Mouse (Mus musculus): Measurements from ENCODE around the gene Mon1b. TPM values are rescaled to one million over a fixed set of nuclear protein-coding genes. Genes with fewer than 3 reads are reported as not detected.

Gene Mon1b
- total and polyA plus RNA-seq, 2 experiments from 2014 or later: 10.4 to 23.7 TPM

DNA sequence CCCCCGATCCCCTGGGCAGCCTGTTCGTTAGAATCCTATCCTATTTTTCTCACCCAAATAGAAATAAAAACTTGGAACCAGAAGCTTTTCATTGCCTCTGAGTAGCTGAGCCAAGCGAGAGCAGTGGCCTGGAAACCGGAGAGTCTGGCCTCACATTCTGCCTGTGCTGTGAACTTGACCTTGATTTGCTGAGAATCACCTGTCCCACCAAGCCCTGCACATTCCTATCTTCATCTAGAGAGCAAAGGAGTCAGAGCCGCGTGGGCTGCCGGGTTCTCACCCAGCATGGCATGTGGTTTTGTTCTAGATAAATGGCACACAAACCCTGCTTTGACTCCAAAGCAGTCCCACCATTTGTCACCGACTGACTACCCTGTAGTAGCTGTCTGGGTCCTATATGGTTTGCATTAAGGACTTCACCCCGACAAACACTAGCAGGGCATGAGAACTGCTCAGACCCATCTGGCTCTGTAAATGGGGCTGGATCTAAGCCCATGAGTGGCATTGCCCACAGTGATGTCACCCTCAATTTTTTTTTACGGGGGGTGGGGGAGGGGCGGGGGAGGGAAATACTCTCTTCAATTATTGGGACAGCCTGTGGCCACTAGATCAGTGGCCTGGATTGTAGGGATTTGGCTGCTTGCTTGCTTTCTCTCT is 37.3 kb downstream of the Mon1b start:
- 36% methylated on average over 11 of the region's 11 CpGs for WGBS
- ATAC-seq (peak; percentile 34; the same call in 1 of the 2 replicates), DNase-seq (peak; percentile 30)
- Histone ChIP-seq H3K4me2 (ENCODE audit: low read depth) (no peak overlapping the region), H3K9me3 (ENCODE audit: low read length) (no peaks in the 10 kb centered on the region), H3K36me3 (ENCODE audit: insufficient read depth) (no peaks in the 10 kb centered on the region), H3K9ac (no peak overlapping the region), H3K4me1 (ENCODE audit: insufficient read depth) (no peaks in the 10 kb centered on the region), H3K4me3 (ENCODE audit: low read depth, low read length) (no peak overlapping the region), H3K27me3 (ENCODE audit: insufficient read depth, low read length) (no peaks in the 10 kb centered on the region), H3K27ac (ENCODE audit: low read depth, low read length) (no peak overlapping the region)
- no peak for TF ChIP-seq CTCF (IDR thresholded peaks at IDR 0.05; ENCODE audit: low read depth)

DNA sequence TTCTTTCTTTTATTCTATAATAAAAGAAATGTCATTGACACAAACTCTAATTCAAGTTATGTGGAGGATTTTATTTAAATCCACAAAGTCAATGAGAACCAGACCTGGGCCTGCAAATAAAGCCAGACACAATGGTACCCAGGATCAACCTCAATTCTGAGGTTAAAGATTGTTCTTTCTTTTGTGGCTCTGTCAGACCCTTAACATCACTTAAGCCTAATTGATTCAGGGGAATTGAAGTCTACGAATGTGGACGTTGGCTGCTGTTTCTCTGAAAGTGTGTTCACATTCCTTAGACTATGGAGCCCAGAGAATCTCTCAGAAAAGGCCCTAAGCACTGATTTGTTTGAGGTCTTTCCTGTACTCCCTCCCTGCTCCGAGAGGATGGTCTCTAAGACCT is 37.9 kb downstream of the Mon1b start:
- H3K27me3 ChIP-seq (ENCODE audit: insufficient read depth, low read length): no peaks in the 10 kb centered on the region
- WGBS: 20% methylated on average over 3 of the region's 3 CpGs

DNA sequence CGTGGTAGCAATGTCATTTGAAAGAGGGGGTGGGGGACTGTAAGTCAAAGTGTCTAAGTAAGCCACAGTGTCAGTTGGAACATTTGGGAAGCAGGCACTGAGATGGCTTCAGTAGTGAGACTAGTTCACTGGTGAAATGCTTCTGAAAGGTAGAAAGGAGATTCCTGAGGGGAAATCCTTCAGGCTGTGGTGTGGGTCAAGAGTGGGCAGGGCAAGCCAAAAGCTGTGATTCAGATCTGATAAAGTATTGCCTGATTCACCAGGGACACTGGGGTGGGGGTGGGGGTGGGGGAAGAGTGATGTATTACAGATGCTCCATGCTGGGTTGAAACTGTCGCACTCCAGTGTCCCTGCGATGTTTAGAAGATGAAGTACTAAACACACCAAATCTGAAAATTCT is 39.2 kb downstream of the Mon1b start:
- no peaks in the 10 kb centered on the region for H3K4me1 ChIP-seq (ENCODE audit: insufficient read depth)
- 73% methylated on average over 3 of the region's 3 CpGs for WGBS
- no peaks in the 10 kb centered on the region for H3K9me3 ChIP-seq (ENCODE audit: low read length)
- H3K36me3 ChIP-seq (ENCODE audit: insufficient read depth): no peaks in the 10 kb centered on the region
- no peaks in the 10 kb centered on the region for H3K27me3 ChIP-seq (ENCODE audit: insufficient read depth, low read length)
- ATAC-seq (no peak), DNase-seq (no peak)
- H3K9ac ChIP-seq: no peak overlapping the region
- no peak overlapping the region for H3K4me2 ChIP-seq (ENCODE audit: low read depth)
- no peak overlapping the region for H3K4me3 ChIP-seq (ENCODE audit: low read depth, low read length)
- no peak for TF ChIP-seq CTCF (IDR thresholded peaks at IDR 0.05; ENCODE audit: low read depth)
- no peak overlapping the region for H3K27ac ChIP-seq (ENCODE audit: low read depth, low read length)

More for the DNA sequence above, 37.9 kb downstream of the Mon1b start:
- H3K4me2 ChIP-seq (ENCODE audit: low read depth): no peak overlapping the region
- H3K27ac ChIP-seq (ENCODE audit: low read depth, low read length): no peak overlapping the region
- H3K9ac ChIP-seq: no peak overlapping the region
- no peaks in the 10 kb centered on the region for H3K9me3 ChIP-seq (ENCODE audit: low read length)
- no peak for DNase-seq
- H3K4me1 ChIP-seq (ENCODE audit: insufficient read depth): no peaks in the 10 kb centered on the region
- ATAC-seq: no peak
- TF ChIP-seq CTCF (IDR thresholded peaks at IDR 0.05; ENCODE audit: low read depth): no peak
- no peak overlapping the region for H3K4me3 ChIP-seq (ENCODE audit: low read depth, low read length)
- H3K36me3 ChIP-seq (ENCODE audit: insufficient read depth): no peaks in the 10 kb centered on the region

DNA sequence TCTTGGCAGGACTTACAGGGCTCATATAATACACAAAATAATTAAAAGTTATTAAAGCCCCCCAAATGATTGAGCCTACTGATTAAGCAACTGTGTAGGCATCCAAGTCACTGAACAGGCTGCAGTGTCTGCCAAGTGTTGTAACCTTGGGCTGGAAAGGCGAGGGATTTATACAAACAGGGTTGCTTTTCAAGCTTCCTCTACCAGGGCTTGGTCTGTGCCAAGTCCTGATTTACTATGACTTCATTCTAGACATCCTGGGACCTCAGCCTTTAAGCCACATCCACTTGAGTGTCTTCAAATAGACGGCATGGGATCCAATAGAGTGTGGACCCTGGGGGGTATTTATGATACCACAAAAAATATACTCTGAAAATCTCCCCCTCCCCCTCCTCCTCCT is 39.9 kb downstream of the Mon1b start:
- 25% methylated on average over 2 of the region's 2 CpGs for WGBS
- no peak for DNase-seq
- no peak for TF ChIP-seq CTCF (IDR thresholded peaks at IDR 0.05; ENCODE audit: low read depth)
- Histone ChIP-seq H3K4me3 (ENCODE audit: low read depth, low read length) (no peak overlapping the region), H3K36me3 (ENCODE audit: insufficient read depth) (no peaks in the 10 kb centered on the region), H3K4me1 (ENCODE audit: insufficient read depth) (no peaks in the 10 kb centered on the region), H3K27ac (ENCODE audit: low read depth, low read length) (no peak overlapping the region), H3K9ac (no peak overlapping the region), H3K4me2 (ENCODE audit: low read depth) (no peak overlapping the region), H3K27me3 (ENCODE audit: insufficient read depth, low read length) (no peaks in the 10 kb centered on the region), H3K9me3 (ENCODE audit: low read length) (no peaks in the 10 kb centered on the region)
- no peak for ATAC-seq

DNA sequence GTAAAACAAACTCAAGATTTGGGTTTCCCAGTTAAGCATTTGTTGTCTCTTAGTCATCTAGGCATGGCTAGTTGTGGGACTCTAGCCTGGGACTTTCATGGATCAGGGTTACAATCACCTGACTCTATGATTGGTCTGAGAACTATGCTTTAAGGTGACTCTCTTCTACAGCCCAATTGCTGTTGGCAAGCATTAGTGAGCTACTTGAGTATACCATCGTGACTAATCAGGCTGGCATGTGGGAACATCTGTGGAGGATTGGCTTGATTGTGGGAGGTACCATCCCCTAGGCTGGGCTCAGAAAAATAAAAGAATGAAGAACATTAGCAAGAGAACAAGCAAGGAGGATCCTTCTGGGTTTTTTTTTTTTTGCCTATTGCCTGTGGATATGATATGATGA is 41.4 kb downstream of the Mon1b start:
- no peaks in the 10 kb centered on the region for H3K36me3 ChIP-seq (ENCODE audit: insufficient read depth)
- no peak for DNase-seq
- H3K27ac ChIP-seq (ENCODE audit: low read depth, low read length): no peak overlapping the region
- no peaks in the 10 kb centered on the region for H3K9me3 ChIP-seq (ENCODE audit: low read length)
- H3K4me1 ChIP-seq (ENCODE audit: insufficient read depth): no peaks in the 10 kb centered on the region
- 86% methylated on average over 1 of the region's 1 CpGs for WGBS
- no peak overlapping the region for H3K4me3 ChIP-seq (ENCODE audit: low read depth, low read length)
- TF ChIP-seq CTCF (IDR thresholded peaks at IDR 0.05; ENCODE audit: low read depth): no peak
- H3K4me2 ChIP-seq (ENCODE audit: low read depth): no peak overlapping the region
- no peaks in the 10 kb centered on the region for H3K27me3 ChIP-seq (ENCODE audit: insufficient read depth, low read length)
- H3K9ac ChIP-seq: no peak overlapping the region
- ATAC-seq: no peak

DNA sequence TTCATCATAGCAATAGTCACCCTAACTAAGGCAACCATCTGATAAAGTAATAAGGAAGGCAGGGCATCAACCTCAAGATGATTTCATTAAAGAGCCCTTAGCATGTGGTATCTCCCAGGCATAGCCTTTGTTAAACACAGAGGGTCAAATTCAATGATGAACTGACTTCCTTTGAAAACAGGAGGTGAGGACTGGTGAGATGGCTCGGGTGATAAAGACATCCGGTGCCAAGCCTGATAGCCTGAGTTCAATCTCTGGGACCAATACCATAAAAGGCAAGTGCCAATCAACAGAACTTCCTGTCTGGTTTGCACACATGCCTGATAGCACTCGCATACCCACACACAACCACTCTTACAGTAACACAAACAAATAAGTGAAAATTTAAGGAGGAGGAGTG is 44.0 kb downstream of the Mon1b start:
- no peak for DNase-seq
- H3K9me3 ChIP-seq (ENCODE audit: low read length): no peaks in the 10 kb centered on the region
- H3K27me3 ChIP-seq (ENCODE audit: insufficient read depth, low read length): no peaks in the 10 kb centered on the region
- no peak overlapping the region for H3K27ac ChIP-seq (ENCODE audit: low read depth, low read length)
- H3K4me3 ChIP-seq (ENCODE audit: low read depth, low read length): no peak overlapping the region
- ATAC-seq: no peak
- no peaks in the 10 kb centered on the region for H3K4me1 ChIP-seq (ENCODE audit: insufficient read depth)
- no peak overlapping the region for H3K9ac ChIP-seq
- 90% methylated on average over 3 of the region's 3 CpGs for WGBS
- no peak overlapping the region for H3K4me2 ChIP-seq (ENCODE audit: low read depth)
- no peaks in the 10 kb centered on the region for H3K36me3 ChIP-seq (ENCODE audit: insufficient read depth)
- no peak for TF ChIP-seq CTCF (IDR thresholded peaks at IDR 0.05; ENCODE audit: low read depth)

DNA sequence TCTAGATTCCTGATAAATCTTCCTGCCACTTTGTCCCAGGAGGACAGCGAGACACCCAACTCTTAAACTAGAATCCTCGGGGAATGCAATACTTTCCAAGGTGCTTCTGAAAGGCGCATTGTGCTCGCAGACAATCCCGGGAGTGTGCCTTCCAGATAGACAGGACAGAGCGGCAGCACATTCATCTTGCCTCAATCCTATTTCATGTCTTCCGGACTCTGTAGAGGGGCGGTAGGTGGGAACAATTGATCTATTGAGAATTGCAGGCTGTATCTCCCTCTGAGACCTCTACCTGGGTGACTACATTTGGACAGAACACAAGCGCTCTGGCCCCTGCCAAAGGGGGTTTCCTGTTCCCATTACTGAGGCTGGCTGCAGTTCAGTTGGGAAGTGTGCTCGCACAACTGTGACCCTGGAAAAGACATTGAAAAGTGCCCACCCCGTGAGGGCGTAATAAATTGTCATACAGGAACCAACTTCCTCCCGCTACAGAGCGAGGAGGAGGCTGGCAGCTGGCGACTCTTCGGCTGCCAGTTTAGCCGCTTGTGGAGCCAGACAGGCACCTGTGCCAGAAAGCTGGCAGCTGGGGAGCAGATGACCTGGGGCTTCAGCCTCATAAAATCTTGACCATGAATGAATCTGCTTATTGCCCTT is 52.6 kb downstream of the Mon1b start:
- H3K36me3 ChIP-seq (ENCODE audit: insufficient read depth): no peaks in the 10 kb centered on the region
- WGBS: 58% methylated on average over 17 of the region's 17 CpGs
- H3K4me1 ChIP-seq (ENCODE audit: insufficient read depth): 0 out of 2 replicates have a peak, but pooled peaks cover 5% of the 10 kb centered on the region
- H3K27ac ChIP-seq (ENCODE audit: low read depth, low read length): 0 out of 2 replicates have a peak overlapping the region, but pooled peaks have one; percentile 3
- H3K9me3 ChIP-seq (ENCODE audit: low read length): no peaks in the 10 kb centered on the region
- ATAC-seq (peak; percentile 32; the same call in 1 of the 2 replicates), DNase-seq (peak; percentile 41)
- no peaks in the 10 kb centered on the region for H3K27me3 ChIP-seq (ENCODE audit: insufficient read depth, low read length)
- H3K9ac ChIP-seq: no peak overlapping the region
- H3K4me2 ChIP-seq (ENCODE audit: low read depth): peak overlapping the region; percentile 16; the same call in 1 of the 2 replicates
- no peak overlapping the region for H3K4me3 ChIP-seq (ENCODE audit: low read depth, low read length)
- no peak for TF ChIP-seq CTCF (IDR thresholded peaks at IDR 0.05; ENCODE audit: low read depth)

Data from forebrain, postnatal 0 days (tissue).